Mouse (Mus musculus): ENCODE measurements around the gene Mvb12b. TPM values are rescaled to one million over a fixed set of nuclear protein-coding genes. Genes with fewer than 3 reads are reported as not detected.

Gene Mvb12b
- polyA plus RNA-seq (2017; shearing (Covaris generic)): 16.8 TPM

GRCm38 (mm10) chr2:33887328-33888099 is at the start of gene Mvb12b:
Gene Mvb12b (minus strand): TSS chr2:33887946.

Other genes starting within 250 kb of the Mvb12b start
- gene Lmx1b, start 247.4 kb downstream of the Mvb12b start, polyA plus RNA-seq (2017; shearing (Covaris generic)): not detected